Mouse (Mus musculus): ENCODE data around the gene Snx6.

DNA sequence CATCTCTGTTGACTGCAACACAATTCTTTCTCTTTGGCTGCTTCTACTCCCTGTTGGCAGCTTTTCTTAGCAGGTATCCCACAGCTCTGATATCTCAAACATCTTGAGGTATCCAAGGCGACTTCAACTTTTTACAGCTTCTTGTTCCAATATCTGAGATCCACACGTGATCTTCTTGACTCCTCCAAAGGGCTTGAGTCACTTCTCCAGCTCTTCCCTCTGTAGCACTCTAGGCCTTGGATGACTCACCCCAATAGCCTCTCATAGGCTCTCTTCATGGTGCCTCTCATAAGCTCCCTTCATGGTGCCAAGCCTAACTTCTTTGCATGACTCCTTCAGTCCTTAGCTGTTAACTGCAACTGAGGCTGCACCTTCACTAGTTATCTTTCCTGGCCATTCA, 44.3 kb upstream of the Snx6 start:
- TF ChIP-seq E2F4 (IDR thresholded peaks at IDR 0.05; ENCODE audit: insufficient replicate concordance, low read depth, low read length) = no peak
- no peak for TF ChIP-seq USF1 (IDR thresholded peaks at IDR 0.05; ENCODE audit: low read depth, low read length)
- TF ChIP-seq MAZ (IDR thresholded peaks at IDR 0.05; ENCODE audit: low read depth, low read length) = no peak
- TF ChIP-seq ZC3H11A (IDR thresholded peaks at IDR 0.05; ENCODE audit: low read depth, low read length) = no peak
- TF ChIP-seq POLR2A (IDR thresholded peaks at IDR 0.05; ENCODE audit: low read depth, low read length) = no peak
- TF ChIP-seq CTCF (conservative IDR thresholded peaks at IDR 0.05 in 1 of 2, IDR thresholded peaks at IDR 0.05 in 1 of 2; ENCODE audit: low read depth in 2 of 2, low read length in 2 of 2) = no peak
- no peak for TF ChIP-seq GABPA (IDR thresholded peaks at IDR 0.05; ENCODE audit: insufficient replicate concordance, low read depth, low read length)
- no peak for TF ChIP-seq SMC3 (IDR thresholded peaks at IDR 0.05; ENCODE audit: low read depth, low read length)
- TF ChIP-seq ZMIZ1 (IDR thresholded peaks at IDR 0.05; ENCODE audit: low read depth, low read length) = no peak
- TF ChIP-seq ZNF384 (IDR thresholded peaks at IDR 0.05; ENCODE audit: low read depth, low read length) = no peak
- no peak for TF ChIP-seq NRF1 (IDR thresholded peaks at IDR 0.05; ENCODE audit: low read depth, low read length)
- no peak for TF ChIP-seq MAX (IDR thresholded peaks at IDR 0.05; ENCODE audit: low read length)
